In genomic region chr7:110988081-110988480, GRCm38 (mm10) we compare ENCODE assay signal across 27 mouse cellular contexts. TPM values are rescaled to one million over a fixed set of nuclear protein-coding genes. Genes with fewer than 3 reads are reported as not detected.
A peak's percentile ranks its signal among the peaks of the same experiment; 100 is the strongest.
DNase-seq lines count a peak whose midpoint lies in the region; ATAC-seq and TF ChIP-seq lines count a peak whose summit lies in the region.
"Had no signal": no experiment of that assay in that cellular context is flagged by ENCODE, and none has a peak within 500 bp of the region (broad histone marks: within the 10 kb centered on the region; RNA-seq: fewer than 3 reads in every experiment).

No protein-coding gene starts in this region.

- no peak overlapping the region; the same call in 1 of the 2 replicates for H3K27ac ChIP-seq in left cerebral cortex, adult 2 months
- H3K27ac ChIP-seq: embryonic facial prominence, embryonic 15.5 days; heart, embryonic 15.5 days; hindbrain, embryonic 13.5 days; limb, embryonic 12.5 days; midbrain, embryonic 10.5 days; stomach, embryonic 15.5 days had no signal

- TF ChIP-seq CTCF in left cerebral cortex, adult 2 months (IDR thresholded peaks at IDR 0.05), result no peak

- H3K4me3 ChIP-seq in left cerebral cortex, adult 2 months, result no peak overlapping the region
- H3K4me3 ChIP-seq: embryonic facial prominence, embryonic 15.5 days; heart, embryonic 15.5 days; hindbrain, embryonic 13.5 days; limb, embryonic 12.5 days; midbrain, embryonic 10.5 days; neural tube, embryonic 15.5 days; stomach, embryonic 15.5 days had no signal

- peak; percentile 47 to 56 for DNase-seq in frontal cortex, postnatal 36 days (ENCODE audit: low spot score in 2 of 2)
- no peak for DNase-seq in frontal cortex, postnatal 14 days (ENCODE audit: low spot score in 2 of 2)
- DNase-seq in left cerebral cortex, postnatal 25 days (ENCODE audit: low spot score in 2 of 2), result peak; percentile 8 to 87
- no peak for DNase-seq in left cerebral cortex, adult 2 months (ENCODE audit: extremely low spot score in 1 of 2, low spot score in 2 of 2)
- DNase-seq in MN1 (ENCODE audit: low spot score), result peak; percentile 26
- DNase-seq in layer of hippocampus, adult 8-10 months (ENCODE audit: low spot score in 2 of 2), result peak; percentile 49 to 55
- DNase-seq in embryo, embryonic 10.5 days (ENCODE audit: low spot score), result no peak
- DNase-seq: adrenal gland, postnatal 25 days; cerebellum, adult 9-10 months; gastrocnemius, postnatal 10 days; heart, postnatal 36 days; kidney, adult 18-20 months; kidney, postnatal 14 days; liver, postnatal 0 days; lung, postnatal 10 days; thymus, adult 18-20 months; thymus, postnatal 36 days had no signal

- intact Hi-C loops in left cerebral cortex, postnatal 25 days (cut with DNase I), result no loop called here
- intact Hi-C loops in left cerebral cortex, adult 2 months (cut with DNase I), result no loop called here

- ATAC-seq in inflammation-experienced regulatory T-cells, adult 6 months, result no peak
- ATAC-seq: CD4-positive, CD25-positive, alpha-beta regulatory T cell, adult 4 months; forebrain, embryonic 16.5 days; liver, postnatal 0 days had no signal

RNA-seq across cellular contexts. Expression of gene Mrvi1, which starts 5.8 kb away (rescaled TPM):
- total RNA-seq in left cerebral cortex, postnatal 25 days (2021), result 1 to 10 TPM; 2.3 to 3.1 TPM
- total RNA-seq in left cerebral cortex, adult 2 months (2021), result 1 to 10 TPM; 1.4 to 4.3 TPM
- 1 to 10 TPM; 1.7 to 5.9 (median 3.5) TPM for total RNA-seq in layer of hippocampus, adult 8-10 months (2022)
- under 1 TPM in 2 of 3 experiments, not detected in 1; 0.46 to 0.87 TPM for polyA plus RNA-seq in inflammation-experienced regulatory T-cells, adult 6 months (2017; shearing (Covaris generic))

RNA-seq across cellular contexts. Expression of gene Ctr9, which starts 40.7 kb away (rescaled TPM):
- 10 to 100 TPM; 42.2 to 46.8 TPM for total RNA-seq in left cerebral cortex, postnatal 25 days (2021)
- total RNA-seq in left cerebral cortex, adult 2 months (2021), result 10 to 100 TPM; 40.7 to 44.8 TPM
- 10 to 100 TPM; 42.6 to 54.4 (median 45.5) TPM for total RNA-seq in layer of hippocampus, adult 8-10 months (2022)
- 10 to 100 TPM; 37.7 to 42.2 (median 40.0) TPM for polyA plus RNA-seq in inflammation-experienced regulatory T-cells, adult 6 months (2017; shearing (Covaris generic))

Comparison
In these comparisons a context has a peak if more than half of its experiments do, and no peak if none do; other contexts are left out.
1. DNase-seq: peak in frontal cortex, postnatal 36 days (2 of 2), left cerebral cortex, postnatal 25 days (2 of 2), MN1 (single experiment) and layer of hippocampus, adult 8-10 months (2 of 2); none in frontal cortex, postnatal 14 days (0 of 2), left cerebral cortex, adult 2 months (0 of 2) and embryo, embryonic 10.5 days (single experiment).